Mouse (Mus musculus) layer of hippocampus, postnatal 36 days (tissue): ENCODE measurements around the gene Irx6. TPM values are rescaled to one million over a fixed set of nuclear protein-coding genes. Genes with fewer than 3 reads are reported as not detected.

ENCODE experiments used
- DNase-seq, 2 experiments: peaks; one replicate each; pipeline ENCODE4 v3.0.0; 2022
- total RNA-seq, 2 experiments: library from RNA; stranded (reverse); gene quantifications; 2 replicates each; pipeline ENCODE4 v1.2.3; 2021

Gene Irx6
- under 1 TPM; 0.13 to 0.15 TPM for total RNA-seq

GRCm38 (mm10) chr8:92674244-92675128 is at the start of gene Irx6:
Gene Irx6 (plus strand): TSS chr8:92674288.
- no peak for DNase-seq

- peak in 1 of 2 experiments; percentile 3 for DNase-seq
Measured at GRCm38 (mm10) chr8:92628711-92629650, 45.1 kb upstream of the Irx6 start.

GRCm38 (mm10) chr8:92633199-92633598 is 40.9 kb upstream of the Irx6 start:
- DNase-seq: no peak

- DNase-seq: no peak
Measured at GRCm38 (mm10) chr8:92640820-92641219, 33.3 kb upstream of the Irx6 start.

- DNase-seq: no peak
Measured at GRCm38 (mm10) chr8:92646637-92647036, 27.5 kb upstream of the Irx6 start.

GRCm38 (mm10) chr8:92664207-92664606 is 9.9 kb upstream of the Irx6 start:
- DNase-seq: no peak

- DNase-seq: no peak
Measured at GRCm38 (mm10) chr8:92670236-92670635, 3.9 kb upstream of the Irx6 start.

- no peak for DNase-seq
Measured at GRCm38 (mm10) chr8:92670656-92671195, 3.4 kb upstream of the Irx6 start.

- no peak for DNase-seq
Measured at GRCm38 (mm10) chr8:92671892-92672291, 2.2 kb upstream of the Irx6 start.

- DNase-seq: no peak
Measured at GRCm38 (mm10) chr8:92673101-92673500, 987 bp upstream of the Irx6 start.

- peak; percentile 14 to 18 for DNase-seq
Measured at GRCm38 (mm10) chr8:92673555-92674243, 389 bp upstream of the Irx6 start.

- DNase-seq: no peak
Measured at GRCm38 (mm10) chr8:92678407-92678806, 4.3 kb downstream of the Irx6 start.

- DNase-seq: no peak
Measured at GRCm38 (mm10) chr8:92697361-92697760, 23.3 kb downstream of the Irx6 start.

GRCm38 (mm10) chr8:92698411-92698810 is 24.3 kb downstream of the Irx6 start:
- DNase-seq: no peak

GRCm38 (mm10) chr8:92699922-92700540 is 25.9 kb downstream of the Irx6 start:
- no peak for DNase-seq

GRCm38 (mm10) chr8:92703375-92703774 is 29.3 kb downstream of the Irx6 start:
- no peak for DNase-seq

GRCm38 (mm10) chr8:92706311-92706710 is 32.2 kb downstream of the Irx6 start:
- no peak for DNase-seq

- DNase-seq: no peak
Measured at GRCm38 (mm10) chr8:92713286-92713685, 39.2 kb downstream of the Irx6 start.

GRCm38 (mm10) chr8:92717418-92717817 is 43.3 kb downstream of the Irx6 start:
- DNase-seq: no peak

- no peak for DNase-seq
Measured at GRCm38 (mm10) chr8:92718057-92718456, 44.0 kb downstream of the Irx6 start.

- DNase-seq: peak; percentile 57 to 65
Measured at GRCm38 (mm10) chr8:92721266-92721935, 47.3 kb downstream of the Irx6 start.
